Mouse (Mus musculus): ENCODE measurements around the gene Acot7. TPM values are rescaled to one million over a fixed set of nuclear protein-coding genes. Genes with fewer than 3 reads are reported as not detected.
A peak's percentile ranks its signal among the peaks of the same experiment; 100 is the strongest.

The Acot7 gene
- total RNA-seq, 2 experiments from 2014 or later = 37.3 to 39.3 TPM

- intact Hi-C loops (cut with DNase I) = no loop called here
- no peak for DNase-seq
Measured at GRCm38 (mm10) chr4:152146033-152146827, 31.7 kb upstream of the Acot7 start.

- no peak for DNase-seq
- intact Hi-C loops (cut with DNase I) = no loop called here
Measured at GRCm38 (mm10) chr4:152150546-152150945, 27.4 kb upstream of the Acot7 start.

DNA sequence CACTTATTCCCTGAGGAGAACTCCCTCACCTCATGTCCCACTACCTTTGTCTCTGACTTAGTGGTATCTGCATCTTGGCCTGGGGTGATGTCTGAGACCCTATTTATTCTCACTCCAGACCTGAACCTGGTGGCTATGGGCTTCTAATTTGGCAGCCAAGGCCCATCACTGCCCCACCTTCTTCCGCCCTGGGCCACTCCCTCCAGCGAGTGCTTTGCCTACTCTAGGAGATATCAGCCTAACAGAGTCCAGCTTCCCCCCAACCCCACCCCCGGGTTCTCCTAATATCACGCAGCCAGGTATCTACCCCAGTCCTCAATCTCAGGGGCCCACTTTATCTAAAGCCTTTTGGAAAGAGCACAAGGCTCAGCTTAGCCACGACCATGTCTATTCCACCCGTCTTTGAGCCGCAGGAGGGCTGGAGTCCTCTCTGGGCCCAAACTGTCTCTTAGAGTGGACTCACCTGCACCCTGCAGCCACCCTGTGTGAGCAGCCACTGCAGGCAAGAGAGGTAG is 26.4 kb upstream of the Acot7 start:
- intact Hi-C loops (cut with DNase I) = no loop called here
- no peak for DNase-seq

- intact Hi-C loops (cut with DNase I) = no loop called here
- DNase-seq = peak; percentile 58 to 62
Measured at GRCm38 (mm10) chr4:152151966-152152544, 25.9 kb upstream of the Acot7 start, which contains the start of gene Espn. Espn (minus strand) TSS chr4:152152371.

DNA sequence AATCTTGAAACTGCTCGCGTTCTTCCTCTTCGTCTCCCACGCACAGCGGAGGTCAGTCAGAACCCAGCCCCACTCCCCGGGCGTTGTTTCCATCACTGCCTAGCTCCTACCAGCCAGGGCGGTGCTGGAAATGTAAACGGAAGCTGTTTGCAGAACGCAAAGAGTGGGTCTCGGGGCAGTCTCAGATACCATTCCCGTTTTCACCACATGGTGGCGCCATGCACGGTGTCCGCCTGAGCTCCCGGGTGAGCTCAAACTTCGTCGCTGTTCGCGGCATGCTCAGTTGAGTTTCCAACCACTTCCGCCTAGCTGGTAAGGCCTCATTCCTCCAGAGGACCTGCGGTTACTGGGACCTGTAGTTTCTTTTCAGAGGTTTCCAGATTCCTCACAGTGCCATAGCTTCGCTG is 24.2 kb upstream of the Acot7 start:
- DNase-seq = peak; percentile 86 to 94
- intact Hi-C loops (cut with DNase I) = no loop called here

DNA sequence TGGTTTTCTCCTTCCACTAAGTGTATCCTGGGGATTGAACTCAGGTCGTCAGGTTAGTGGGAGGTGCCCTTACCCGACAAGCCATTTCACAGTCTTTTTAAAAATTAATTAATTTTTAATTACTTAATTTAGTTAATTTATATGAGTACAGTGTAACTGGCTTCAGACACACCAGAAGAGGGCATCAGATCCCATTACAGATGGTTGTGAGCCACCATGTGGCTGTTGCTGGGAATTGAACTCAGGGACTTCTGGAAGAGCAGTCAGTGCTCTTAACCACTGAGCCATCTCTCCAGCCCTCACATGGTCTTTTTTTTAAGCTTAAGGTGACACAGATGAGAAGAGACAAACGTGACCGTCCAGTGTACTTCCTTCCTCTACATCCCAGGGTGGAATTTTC is 22.9 kb upstream of the Acot7 start:
- intact Hi-C loops (cut with DNase I) = no loop called here
- DNase-seq = no peak

- intact Hi-C loops (cut with DNase I) = no loop called here
Measured at GRCm38 (mm10) chr4:152157779-152158584, 20.0 kb upstream of the Acot7 start.

DNA sequence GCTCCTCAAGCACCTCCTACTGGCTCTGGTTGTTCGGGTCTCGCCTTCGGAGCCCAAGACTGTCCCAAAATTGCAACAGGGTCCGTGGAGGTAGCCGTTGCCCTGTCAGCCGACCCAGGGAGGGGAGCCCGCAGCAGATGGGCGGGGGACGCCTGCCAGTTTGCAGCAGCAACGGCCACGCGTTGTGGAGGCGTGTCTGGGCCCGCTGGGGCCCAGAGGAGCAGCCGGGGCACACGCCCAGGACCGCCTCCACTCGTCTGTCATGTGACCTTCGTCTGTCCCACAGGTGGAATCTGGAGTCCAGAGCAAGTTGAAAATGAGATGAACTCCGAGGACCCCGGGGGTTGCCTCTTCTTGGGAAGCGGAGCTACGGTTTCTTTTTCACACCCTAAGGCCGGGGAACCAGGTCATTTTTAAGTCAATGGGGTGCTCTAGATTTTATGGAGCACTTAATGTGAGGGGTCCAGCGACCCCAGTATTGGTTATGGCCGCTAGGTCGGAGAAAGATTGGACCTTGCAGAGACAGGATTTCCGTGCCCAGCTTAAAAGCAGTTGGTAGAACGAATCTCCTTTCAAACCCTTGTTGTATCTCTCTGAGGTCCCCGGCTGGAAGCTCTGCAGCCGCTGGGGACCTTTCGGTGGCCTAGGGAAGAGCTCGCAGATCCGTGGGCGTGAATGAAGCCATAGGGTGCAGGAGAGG is 19.2 kb upstream of the Acot7 start, which contains the start of gene Hes2:
Gene Hes2, plus strand, starts transcription at position 283 of the 700 bp plus-strand sequence.
- DNase-seq = peak in 1 of 2 experiments; percentile 29

More at GRCm38 (mm10) chr4:152157779-152158584, 20.0 kb upstream of the Acot7 start:
- DNase-seq = peak in 1 of 2 experiments; percentile 45

GRCm38 (mm10) chr4:152159285-152159678 is 18.7 kb upstream of the Acot7 start:
- DNase-seq = no peak
- intact Hi-C loops (cut with DNase I) = no loop called here

More for the DNA sequence above, 19.2 kb upstream of the Acot7 start, which contains the start of gene Hes2:
- intact Hi-C loops (cut with DNase I) = no loop called here

DNA sequence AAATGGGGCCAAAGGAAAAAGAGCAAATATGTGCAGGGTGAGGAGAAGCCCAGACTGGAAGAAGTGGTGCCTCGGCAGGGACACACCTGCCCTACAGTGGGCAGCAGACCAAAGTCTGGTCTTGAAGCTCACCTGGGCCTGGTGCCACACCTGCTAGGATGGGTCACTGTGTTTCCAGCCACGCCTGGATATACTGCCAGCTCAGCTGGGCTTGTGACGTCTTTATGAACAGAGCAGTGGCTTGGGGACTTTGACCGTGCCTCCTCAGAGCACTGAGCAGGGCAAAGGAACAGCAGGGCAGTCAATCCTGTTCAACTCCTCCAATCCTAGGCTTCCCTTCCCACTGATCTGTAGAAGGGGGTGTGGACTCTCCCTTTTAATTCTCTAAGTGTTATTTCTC is 17.2 kb upstream of the Acot7 start:
- intact Hi-C loops (cut with DNase I) = no loop called here
- no peak for DNase-seq

DNA sequence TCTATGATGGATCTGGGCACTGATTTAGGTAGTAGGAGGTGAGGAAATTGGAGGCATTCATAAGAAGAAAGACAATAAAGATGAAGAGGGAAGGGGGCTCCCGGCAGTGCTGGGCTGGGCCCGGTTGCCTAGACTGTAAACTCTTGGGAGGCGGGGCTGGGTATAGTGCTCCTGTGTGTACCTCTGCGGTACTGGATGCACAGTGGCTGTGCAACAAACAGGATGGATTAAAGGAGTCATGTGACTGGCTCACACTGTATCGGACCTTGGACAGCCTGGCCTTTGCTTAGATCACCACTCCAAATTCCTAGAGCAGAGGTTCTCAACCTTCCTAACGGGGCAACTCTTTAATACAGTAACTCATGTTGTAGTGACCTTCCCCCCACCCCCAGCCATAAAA is 16.3 kb upstream of the Acot7 start:
- intact Hi-C loops (cut with DNase I) = no loop called here
- DNase-seq = no peak

GRCm38 (mm10) chr4:152162748-152163147 is 15.2 kb upstream of the Acot7 start:
- no peak for DNase-seq
- intact Hi-C loops (cut with DNase I) = no loop called here

DNA sequence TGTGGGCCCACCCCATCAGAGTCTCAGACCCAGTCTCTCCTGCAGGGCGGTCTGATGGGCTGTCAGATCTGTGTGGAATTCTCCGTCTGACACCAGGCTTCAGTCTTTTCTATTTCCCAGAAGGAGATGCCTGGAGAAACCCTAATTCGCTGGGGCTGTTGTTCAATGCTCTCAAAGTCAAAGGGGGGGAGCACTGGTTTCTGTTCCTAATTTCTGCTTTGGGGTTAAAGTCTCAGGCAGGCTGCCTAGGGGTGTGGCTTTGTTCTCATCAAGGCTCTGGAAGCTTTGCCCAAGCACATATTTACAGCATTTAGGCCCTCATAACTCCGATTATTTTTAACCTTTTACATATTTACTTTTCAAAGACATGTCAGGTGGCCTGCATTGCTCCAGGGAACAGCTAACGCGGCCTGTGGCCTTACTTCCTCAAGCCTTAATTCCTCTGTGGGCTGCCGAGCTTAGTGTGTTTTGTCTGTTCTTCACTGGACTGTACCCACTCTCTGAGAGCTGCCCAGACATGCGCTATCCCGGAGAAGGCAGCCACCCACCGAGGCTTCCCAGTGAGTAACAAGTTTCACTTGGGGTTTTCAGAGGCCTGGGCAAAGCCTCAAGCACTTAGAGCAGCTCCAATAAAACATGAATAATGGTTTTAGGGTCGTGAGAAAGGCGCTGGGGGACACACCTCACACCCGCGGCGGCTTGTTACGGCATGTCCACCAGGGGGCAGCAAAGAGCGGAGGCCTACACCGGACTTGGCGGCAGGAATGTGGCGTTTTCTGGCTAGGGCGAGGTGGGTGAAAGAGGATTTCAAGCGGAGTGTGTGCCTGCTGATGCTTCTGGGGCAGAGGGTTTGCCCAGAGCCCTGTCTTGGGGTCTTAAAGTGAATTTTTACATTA is 12.7 kb upstream of the Acot7 start:
- DNase-seq = peak; percentile 80 to 89
- intact Hi-C loops (cut with DNase I) = no loop called here

GRCm38 (mm10) chr4:152168052-152168451 is 9.9 kb upstream of the Acot7 start:
- intact Hi-C loops (cut with DNase I) = no loop called here
- DNase-seq = no peak

DNA sequence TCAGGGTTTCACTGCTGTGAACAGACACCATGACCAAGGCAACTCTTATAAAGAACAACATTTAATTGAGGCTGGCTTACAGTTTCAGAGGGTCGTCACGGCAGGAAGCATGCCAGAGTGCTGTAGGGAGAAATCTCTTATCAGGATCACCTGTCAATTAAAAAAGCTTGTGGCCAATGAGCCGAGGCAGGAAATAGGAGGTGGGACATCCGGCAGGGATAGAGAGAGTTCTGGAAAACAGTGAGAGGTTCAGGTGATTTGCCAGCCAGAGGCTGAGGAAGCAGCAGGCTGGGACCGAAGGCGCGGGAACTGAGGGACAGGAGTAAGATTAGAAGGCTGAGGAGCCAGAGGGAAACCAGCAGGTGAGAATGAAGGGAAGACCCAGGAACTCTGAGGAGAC is 8.8 kb upstream of the Acot7 start:
- intact Hi-C loops (cut with DNase I) = no loop called here
- DNase-seq = no peak

DNA sequence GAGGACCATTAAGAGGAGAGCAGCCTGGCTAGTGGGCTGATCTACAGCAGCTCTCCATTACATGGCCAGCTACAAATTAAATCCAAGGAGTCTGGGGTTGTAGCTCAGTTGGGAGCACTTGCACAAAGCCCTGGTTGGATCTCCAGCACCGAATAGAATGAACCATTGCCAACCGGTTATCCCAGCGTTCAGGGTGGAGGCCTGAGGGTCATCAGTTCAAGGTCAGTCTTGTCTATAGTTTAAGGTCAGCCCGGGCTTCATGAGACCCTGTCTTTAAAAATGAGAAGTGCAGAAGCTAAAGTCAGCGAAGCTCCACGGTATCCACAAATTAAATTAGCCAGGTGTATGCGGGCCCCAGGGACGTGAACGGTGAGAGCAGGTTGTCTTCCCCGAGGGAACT is 7.6 kb upstream of the Acot7 start:
- no peak for DNase-seq
- intact Hi-C loops (cut with DNase I) = loop anchor here (5.0 kb wide), 1 partner anchor 317 kb away; no protein-coding TSS in a partner anchor

DNA sequence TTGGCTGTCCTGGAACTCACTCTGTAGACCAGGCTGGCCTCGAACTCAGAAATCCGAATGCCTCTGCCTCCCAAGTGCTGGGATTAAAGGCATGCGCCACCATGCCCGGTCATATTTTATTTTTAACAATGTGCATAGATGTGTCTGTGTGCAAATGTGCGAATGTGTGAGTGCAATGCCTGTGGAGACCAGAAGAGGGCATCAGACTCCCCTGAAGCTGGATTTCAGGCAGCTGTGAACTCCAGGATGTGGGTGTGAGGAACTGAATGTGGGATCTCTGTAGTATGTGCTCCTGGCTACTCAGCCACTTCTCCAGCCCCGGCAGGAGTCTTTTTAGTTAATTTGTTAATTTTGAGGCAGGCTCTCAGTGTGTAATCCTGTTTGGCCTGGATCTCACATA is 6.4 kb upstream of the Acot7 start:
- intact Hi-C loops (cut with DNase I) = loop anchor here (5.0 kb wide), 1 partner anchor 316 kb away; no protein-coding TSS in a partner anchor
- no peak for DNase-seq

DNA sequence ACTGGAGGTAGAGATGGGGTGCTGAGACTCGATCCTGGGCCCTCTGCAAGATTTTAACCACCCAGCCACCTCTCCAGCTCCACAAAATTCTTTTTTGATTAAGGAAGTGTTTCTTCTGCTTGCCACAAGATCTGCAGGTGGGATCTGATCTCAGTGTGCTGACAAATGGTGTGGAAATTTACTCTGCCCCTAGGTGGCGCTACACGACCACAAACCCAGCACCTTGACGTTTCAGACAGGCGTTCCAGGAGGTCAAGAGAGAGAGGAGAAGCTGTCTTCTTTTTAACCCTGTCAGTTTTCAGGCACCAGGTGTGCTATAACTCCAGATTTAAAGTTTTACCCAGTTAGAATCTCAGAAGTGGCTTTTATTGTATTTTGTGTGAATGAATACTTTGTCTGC is 4.9 kb upstream of the Acot7 start:
- peak; percentile 82 to 86 for DNase-seq
- intact Hi-C loops (cut with DNase I) = loop anchor here (1.0 to 5.0 kb wide), 4 partner anchors 41 to 314 kb away; no protein-coding TSS in a partner anchor

- no peak for DNase-seq
- intact Hi-C loops (cut with DNase I) = loop anchor here (1.0 to 5.0 kb wide), 4 partner anchors 40 to 313 kb away; no protein-coding TSS in a partner anchor
Measured at GRCm38 (mm10) chr4:152173956-152174355, 4.0 kb upstream of the Acot7 start.
